Mouse (Mus musculus): ENCODE measurements around the gene Lin28a. TPM values are rescaled to one million over a fixed set of nuclear protein-coding genes. Genes with fewer than 3 reads are reported as not detected.
A peak's percentile ranks its signal among the peaks of the same experiment; 100 is the strongest.

Lin28a gene
- total RNA-seq, 2 experiments from 2014 or later = 0.08 to 0.28 TPM

DNA sequence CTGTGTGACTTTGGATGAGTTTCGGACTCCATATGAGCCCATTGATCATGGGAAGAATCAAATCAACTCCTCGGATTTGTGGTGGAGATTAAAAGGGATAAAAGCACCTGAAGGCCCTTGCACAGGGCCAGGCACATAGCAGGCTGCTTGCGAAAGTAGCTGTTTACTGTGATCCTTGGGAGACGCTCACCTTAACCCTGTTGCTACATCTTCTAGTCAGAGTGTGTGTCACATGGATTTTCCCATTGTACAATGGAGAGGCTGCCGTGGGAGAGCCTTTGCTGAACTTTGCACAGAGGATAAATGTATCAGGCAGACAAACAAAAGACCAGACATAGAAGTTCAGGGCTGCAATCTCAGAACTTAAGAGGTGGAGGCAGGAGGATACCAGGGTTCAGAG lies 33.3 kb upstream of the Lin28a start:
- intact Hi-C loops (cut with DNase I) = no loop called here
- no peak for DNase-seq
- Histone ChIP-seq H3K27ac (no peak overlapping the region), H3K4me3 (no peak overlapping the region)
- TF ChIP-seq CTCF (IDR thresholded peaks at IDR 0.05) = no peak

DNA sequence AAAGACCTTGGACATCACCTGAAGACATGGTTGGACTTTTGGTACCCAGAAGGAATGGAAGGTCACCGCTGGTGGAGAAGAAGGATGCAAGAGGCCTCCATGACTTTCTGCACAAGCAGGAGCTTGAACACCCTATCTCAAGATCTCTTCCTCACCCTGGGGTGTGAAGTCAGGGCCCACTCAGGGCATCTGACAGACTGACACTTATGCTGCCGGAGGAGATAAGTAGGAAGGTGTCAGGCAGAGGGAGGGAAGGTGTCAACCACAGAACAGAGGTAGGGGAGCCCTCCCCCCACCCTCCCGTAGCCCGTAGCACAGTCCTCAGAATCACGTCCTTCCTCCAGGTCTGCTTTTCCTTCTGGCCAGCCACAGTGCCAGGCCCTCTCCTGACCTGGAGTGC lies 29.0 kb upstream of the Lin28a start:
- Histone ChIP-seq H3K27ac (no peak overlapping the region), H3K4me3 (no peak overlapping the region)
- no peak for DNase-seq
- no peak for TF ChIP-seq CTCF (IDR thresholded peaks at IDR 0.05)
- intact Hi-C loops (cut with DNase I) = no loop called here

DNA sequence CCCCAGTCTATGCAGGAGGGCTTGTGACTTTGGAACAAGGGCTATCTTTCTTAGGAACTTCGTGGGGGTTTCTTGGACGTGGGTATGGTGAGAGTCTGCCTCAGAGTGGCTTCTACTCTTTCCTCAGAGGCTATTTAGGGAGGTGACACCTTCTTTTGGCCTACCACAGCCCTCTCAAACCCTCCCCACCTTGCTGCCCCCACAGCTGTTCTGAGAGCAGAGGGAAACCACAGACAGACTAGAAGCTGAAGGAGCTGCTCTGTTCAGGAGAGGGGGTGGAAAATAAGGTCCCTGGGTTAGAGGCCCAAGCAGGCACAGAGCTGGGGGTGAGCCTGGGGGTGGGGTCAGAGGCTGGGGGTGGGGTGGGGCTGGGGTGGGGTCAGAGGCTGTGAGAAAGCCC lies 24.4 kb upstream of the Lin28a start:
- TF ChIP-seq CTCF (IDR thresholded peaks at IDR 0.05) = no peak
- no peak for DNase-seq
- H3K27ac ChIP-seq = no peak overlapping the region
- intact Hi-C loops (cut with DNase I) = no loop called here
- no peak overlapping the region for H3K4me3 ChIP-seq

DNA sequence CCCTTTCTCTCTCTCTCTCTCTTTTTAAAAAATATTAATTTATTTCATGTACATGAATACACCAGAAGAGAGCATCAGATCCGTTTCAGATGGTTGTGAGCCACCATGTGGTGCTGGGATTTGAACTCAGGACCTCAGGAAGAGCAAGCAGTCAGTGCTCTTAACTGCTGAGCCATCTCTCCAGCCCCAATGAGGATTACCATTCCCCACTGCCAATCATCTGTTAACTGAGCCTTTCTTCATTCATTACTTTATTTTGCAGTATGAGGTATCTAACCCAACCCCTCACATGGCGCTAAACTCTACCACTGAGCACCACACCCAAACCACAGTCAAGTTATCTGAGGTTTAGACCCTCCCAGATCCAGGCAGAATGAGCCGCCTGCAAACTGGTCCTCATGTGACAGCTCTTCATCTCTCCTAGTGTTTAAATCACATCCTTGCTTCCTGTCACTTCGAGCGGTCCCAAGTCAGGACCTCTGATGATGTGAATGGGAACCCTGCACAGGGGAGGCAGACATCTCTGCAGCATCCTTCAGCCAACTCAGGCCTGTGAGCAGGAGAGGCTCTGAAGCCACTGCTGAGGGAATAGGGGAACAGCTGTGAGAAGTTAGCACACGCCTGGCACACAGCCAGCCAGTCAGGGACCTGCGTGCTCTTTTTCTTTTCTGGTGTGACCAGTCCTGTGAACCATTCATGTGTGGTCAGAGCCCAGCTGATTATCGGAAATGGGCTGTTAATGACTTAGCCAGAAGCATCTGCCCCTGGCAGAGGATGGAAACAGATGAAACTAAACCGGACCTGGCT lies 22.9 kb upstream of the Lin28a start:
- Histone ChIP-seq H3K27ac (no peak overlapping the region), H3K4me3 (no peak overlapping the region)
- intact Hi-C loops (cut with DNase I) = no loop called here
- DNase-seq = peak; percentile 45
- TF ChIP-seq CTCF (IDR thresholded peaks at IDR 0.05) = no peak

DNA sequence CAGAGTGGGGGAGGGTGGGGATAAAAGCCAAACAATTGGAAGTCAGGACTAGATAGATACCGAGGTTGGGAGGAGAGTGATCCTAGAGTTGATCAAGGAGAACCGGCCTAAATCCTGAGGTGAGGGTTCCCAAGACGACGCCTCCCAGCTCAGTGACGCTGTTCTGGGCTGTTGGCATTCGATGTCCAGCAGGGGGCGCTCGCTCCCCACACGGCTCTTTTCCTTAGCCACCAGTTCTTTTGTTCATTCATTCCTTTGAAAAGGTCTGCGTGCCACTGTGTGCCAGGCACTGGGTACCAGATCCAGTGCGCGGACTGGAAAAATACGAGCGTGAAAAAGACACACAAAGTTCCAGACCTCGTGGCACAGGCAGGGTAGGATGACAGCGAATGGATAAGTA lies 17.3 kb upstream of the Lin28a start:
- Histone ChIP-seq H3K27ac (no peak overlapping the region), H3K4me3 (no peak overlapping the region)
- peak; percentile 98 for TF ChIP-seq CTCF (IDR thresholded peaks at IDR 0.05)
- intact Hi-C loops (cut with DNase I) = loop anchor here (2.0 to 10.0 kb wide), 3 partner anchors 41 to 259 kb away; no protein-coding TSS in a partner anchor
- peak; percentile 67 for DNase-seq

DNA sequence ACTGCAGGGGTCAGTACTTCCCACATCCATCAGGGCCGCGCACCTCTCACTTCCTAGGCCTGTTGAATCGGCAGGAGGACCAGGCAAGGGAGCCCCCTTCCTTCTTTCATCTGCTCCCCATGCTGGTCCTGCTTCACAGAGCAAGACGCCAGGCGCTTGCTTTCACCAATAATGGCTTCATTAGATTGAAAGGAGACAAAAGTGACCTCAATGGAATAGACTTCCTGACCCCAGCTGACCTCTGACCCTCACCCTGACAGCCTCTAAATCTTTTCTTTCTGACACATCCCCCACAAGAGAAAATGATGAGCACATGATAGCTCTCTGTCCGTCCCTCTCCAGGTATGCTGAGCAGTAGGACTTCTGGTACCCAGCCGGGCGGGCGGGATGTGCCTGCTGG lies 7.2 kb upstream of the Lin28a start:
- TF ChIP-seq CTCF (IDR thresholded peaks at IDR 0.05) = no peak
- DNase-seq = no peak
- Histone ChIP-seq H3K4me3 (no peak overlapping the region), H3K27ac (no peak overlapping the region)
- intact Hi-C loops (cut with DNase I) = no loop called here

DNA sequence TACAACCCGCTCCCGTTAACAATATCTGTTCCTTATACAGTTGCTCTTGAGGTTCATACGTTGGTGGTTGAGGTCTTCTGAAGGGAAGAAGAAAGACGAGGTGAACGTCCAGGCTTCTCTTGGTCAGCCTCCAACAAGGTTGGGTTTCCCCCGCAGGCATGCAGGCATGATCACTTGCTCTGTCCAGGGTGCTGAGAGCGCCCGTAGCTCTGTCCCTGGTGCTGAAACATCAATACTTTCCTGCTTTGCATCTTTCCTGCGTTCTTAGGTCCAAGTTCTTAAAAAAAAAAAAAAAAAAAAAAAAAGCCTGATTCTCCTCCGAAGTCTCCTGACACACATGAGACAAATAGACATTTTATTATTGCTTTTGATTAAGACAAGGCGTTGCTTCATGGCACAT lies 2.0 kb upstream of the Lin28a start:
- peak; percentile 67 for DNase-seq
- intact Hi-C loops (cut with DNase I) = no loop called here
- Histone ChIP-seq H3K4me3 (no peak overlapping the region), H3K27ac (no peak overlapping the region)
- no peak for TF ChIP-seq CTCF (IDR thresholded peaks at IDR 0.05)

DNA sequence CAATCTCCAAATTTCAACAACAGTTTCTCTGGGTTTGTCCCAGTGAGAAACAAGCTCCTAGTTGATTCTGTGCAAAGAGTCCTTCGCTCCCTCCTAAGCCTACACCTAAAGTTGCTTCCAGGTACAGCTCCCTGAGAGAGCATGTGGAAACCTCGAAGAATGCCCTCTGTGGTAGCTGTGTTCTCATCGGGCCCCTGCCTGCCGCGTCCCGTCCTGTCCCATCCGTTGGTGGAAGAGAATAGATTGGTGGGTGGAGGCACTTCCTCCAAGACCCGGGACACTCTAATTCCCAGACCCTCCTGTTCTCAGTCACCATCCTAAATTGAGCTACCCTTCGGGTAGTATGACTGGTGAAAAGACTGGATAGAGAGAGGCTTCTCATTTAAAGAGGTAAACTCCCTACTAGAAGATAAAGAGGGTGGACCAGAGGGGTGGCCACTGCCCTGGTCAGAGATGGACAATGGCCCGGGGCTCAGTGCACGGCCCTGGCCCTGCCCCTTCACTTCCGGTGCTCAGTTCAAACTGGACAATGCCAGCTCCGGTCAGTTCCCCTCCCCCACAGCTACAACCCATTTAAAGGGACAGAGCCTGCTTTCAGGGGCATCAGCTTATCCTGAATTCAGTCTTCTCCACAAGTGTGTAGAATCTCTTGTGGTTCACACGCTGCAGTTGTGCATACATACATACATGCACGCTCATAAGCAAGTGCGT lies 1.2 kb upstream of the Lin28a start:
- intact Hi-C loops (cut with DNase I) = no loop called here
- no peak overlapping the region for H3K27ac ChIP-seq

DNA sequence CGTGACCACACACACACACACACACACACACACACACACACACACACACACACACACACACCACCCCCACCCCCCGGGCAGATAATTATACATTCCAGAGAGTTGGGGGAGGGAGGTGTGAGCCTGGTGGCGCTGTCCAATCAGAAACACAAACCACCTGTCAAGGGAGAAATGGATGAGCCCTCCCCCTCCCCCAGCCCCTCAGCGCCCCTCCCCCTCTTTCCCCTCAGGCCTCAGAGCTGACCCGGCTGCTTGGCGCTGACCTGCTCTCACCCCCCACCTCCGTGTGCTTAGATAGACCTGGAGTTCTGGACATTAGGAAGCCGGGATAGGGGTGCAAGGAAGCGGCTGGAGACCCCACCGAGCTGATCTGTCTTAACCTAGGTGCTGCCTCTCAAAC lies 569 bp upstream of the Lin28a start:
- Histone ChIP-seq H3K4me3 (no peak overlapping the region), H3K27ac (no peak overlapping the region)
- no peak for DNase-seq
- intact Hi-C loops (cut with DNase I) = no loop called here
- no peak for TF ChIP-seq CTCF (IDR thresholded peaks at IDR 0.05)

More for the DNA sequence above, 1.2 kb upstream of the Lin28a start:
- TF ChIP-seq CTCF (IDR thresholded peaks at IDR 0.05) = no peak
- no peak overlapping the region for H3K4me3 ChIP-seq
- no peak for DNase-seq

DNA sequence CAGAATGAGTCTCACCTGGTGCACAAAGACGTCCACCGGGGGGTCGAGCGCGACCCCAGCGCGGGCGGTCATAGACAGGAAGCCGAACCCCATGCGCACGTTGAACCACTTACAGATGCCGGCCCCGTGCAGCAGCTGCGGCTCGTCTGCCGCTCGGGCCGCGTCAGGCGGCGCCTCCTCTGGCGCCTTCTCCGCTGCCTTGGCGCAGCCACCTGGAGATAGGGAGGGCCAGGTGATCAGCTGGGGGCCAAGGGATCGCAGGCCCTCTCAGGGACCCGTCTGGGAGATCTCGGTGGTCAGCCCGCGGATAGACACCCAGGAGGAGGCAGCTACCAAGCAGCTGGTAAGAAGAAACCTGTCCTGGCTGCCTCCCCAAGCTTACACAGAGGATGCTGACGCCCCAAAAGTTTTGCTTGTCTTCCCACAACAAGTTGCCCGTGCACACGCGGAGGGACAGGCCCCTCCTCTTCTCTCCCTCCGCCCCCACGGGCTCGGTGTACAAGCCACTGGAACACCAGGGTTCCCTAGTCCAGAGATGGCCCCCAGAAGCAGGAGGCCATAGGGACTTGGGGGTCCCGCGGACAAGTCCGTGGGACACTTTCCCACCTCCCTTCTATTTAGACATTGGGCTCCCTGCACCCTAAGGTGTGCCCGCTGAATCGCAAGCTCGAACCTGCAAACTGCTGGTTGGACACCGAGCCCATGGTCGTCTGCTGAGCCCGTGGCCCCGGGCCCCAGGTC lies 433 bp downstream of the Lin28a start:
- no peak overlapping the region for H3K27ac ChIP-seq
- no peak for TF ChIP-seq CTCF (IDR thresholded peaks at IDR 0.05)
- H3K4me3 ChIP-seq = peak overlapping the region; percentile 11
- no peak for DNase-seq
- intact Hi-C loops (cut with DNase I) = no loop called here

DNA sequence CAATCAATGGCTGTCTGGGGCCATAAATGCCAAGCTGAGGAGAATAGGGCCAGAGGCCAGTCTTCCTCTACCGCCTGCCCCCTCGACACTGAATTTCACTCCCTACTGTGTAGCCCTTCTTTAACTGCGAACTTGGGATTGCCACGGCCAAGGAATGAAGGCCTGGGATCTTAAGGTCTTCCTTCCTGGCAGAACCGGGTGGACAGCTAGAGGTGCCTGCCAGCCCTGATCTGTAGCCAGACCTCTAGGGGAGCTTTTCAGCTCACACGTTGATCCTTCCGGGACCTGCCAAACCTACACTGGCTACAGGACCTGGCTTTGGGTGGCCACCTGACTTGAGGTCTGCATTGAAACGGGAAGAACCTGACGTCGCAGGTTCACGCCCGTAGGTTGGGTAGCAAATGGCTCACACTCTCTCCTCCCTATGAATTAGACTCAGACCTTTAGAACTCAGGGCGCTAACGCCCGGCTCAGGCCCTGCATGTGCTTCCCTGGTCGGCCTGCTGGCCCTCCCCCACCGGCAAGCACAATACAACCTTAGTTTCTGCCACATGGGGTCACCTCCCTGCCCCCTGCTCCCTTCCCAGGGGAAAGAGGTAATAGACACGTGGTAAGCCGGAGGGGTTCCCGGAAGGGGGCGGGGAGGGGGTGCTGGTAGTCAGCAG lies 1.3 kb downstream of the Lin28a start:
- peak overlapping the region; percentile 11 for H3K4me3 ChIP-seq
- H3K27ac ChIP-seq = no peak overlapping the region
- intact Hi-C loops (cut with DNase I) = no loop called here
- TF ChIP-seq CTCF (IDR thresholded peaks at IDR 0.05) = no peak
- peak; percentile 28 for DNase-seq

DNA sequence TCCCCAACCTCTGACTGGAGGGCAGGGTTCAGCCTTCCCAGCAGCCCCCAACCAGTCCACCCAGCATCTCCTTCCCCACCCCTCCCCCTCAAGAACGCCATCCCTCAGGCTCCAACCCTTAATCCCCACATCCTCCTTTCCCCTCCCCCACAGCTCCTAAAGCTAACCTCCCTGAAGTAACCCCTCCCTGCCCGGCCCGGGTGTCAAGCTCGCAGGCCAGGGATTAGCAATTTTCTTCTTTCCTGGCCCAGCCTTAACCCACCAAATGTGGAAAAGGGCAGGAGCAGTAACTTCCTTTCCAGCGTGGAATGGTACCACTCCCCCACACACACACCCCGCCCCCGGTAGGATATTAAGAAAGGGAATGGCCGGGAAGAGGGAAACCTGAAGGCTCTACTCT lies 1.9 kb downstream of the Lin28a start:
- H3K4me3 ChIP-seq = no peak overlapping the region
- no peak overlapping the region for H3K27ac ChIP-seq
- no peak for TF ChIP-seq CTCF (IDR thresholded peaks at IDR 0.05)
- no peak for DNase-seq
- intact Hi-C loops (cut with DNase I) = no loop called here
